Mouse (Mus musculus) bone marrow, adult 2 months (tissue): ENCODE results near the gene Dock1.

Experiments used
- CTCF ChIP-seq: fragments of 200-500 bp; IDR thresholded peaks from 2 replicates; pipeline ENCODE4 v1.5.1; 2011; ENCODE audit warnings: low read length, control low read depth; ENCODE audit not compliant: control insufficient read depth, insufficient read depth
- POLR2A ChIP-seq: fragments of 200-500 bp; IDR thresholded peaks from 2 replicates; pipeline ENCODE4 v1.6.1; 2011; ENCODE audit warnings: low read depth, mild to moderate bottlenecking, control low read depth, low read length, borderline replicate concordance; ENCODE audit not compliant: control insufficient read depth

DNA sequence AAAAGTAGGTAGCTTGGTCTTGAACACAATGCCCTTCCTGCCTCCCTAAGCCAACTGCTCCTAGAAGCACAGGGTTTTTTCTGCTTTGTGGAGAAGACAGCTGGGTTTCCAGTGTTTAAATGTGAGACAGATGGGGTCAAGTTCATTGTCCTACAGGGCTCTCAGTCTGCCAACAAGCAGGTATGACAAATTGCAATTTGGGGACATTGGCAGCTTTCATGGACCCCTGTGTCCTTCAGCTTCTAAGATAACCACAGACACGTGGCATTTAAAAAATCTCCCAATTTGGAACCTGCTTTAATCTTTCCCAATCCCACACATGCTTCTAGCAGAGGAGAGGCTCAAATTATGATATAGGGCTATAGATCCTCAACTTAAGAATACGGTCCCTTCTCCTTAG is 224.2 kb downstream of the Dock1 start:
- TF ChIP-seq CTCF (no peak), POLR2A (no peak)
